Mouse (Mus musculus) bone marrow macrophage, adult 2 months (primary cell): Measurements from ENCODE around the gene Camk2d.

ENCODE experiments used
- CTCF ChIP-seq: IDR thresholded peaks from 2 replicates; pipeline ENCODE4 v1.5.1; 2012; ENCODE audit warnings: low read depth, mild to moderate bottlenecking, low read length, moderate library complexity
- POLR2A ChIP-seq: IDR thresholded peaks from 2 replicates; pipeline ENCODE4 v1.6.1; 2012; ENCODE audit warnings: mild to moderate bottlenecking, low read depth, low read length, borderline replicate concordance

DNA sequence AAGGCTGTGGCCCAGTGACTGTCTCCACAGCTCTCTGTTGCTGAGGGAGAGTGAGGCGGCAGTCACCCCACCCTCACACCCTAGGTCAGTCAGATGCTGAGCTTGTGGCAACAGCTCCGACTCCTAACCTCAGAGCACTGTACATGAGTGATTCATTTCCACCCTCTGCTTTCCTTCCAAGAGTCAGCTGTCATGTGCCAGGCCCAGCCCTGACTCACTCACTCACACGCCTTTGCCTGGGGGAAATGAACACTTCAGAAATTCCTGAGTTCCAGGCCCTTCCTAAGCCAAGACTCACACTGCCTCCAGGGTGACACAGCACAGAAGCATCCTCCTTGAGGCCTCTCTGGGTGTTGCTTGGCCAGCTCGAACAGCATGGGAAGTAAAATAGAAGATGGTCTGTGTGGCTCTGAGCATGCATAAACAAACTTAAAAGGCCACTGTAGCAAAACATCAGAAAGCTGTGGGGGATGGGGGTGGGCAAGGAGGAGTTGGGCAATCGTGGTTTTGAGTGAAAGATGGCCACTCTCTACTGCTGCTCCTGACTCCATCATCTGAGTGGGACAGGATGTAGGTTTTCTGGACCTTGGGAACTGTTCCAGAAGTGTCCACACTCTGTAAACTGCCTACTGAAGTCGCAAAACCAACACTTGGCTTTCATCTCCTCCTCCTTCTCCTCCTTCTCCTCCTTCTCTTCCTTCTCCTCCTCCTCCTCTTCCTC, 235.5 kb downstream of the Camk2d start:
- TF ChIP-seq POLR2A, result no peak
- TF ChIP-seq CTCF, result no peak
